Mouse (Mus musculus) spleen, adult 18-20 months (tissue): ENCODE data around the gene Itpr2.

Experiments used
- DNase-seq, 2 experiments: peaks; one replicate each; pipeline ENCODE4 v3.0.0; 2022; ENCODE audit warnings: mixed read lengths in 2 of 2

Itpr2 gene

DNA sequence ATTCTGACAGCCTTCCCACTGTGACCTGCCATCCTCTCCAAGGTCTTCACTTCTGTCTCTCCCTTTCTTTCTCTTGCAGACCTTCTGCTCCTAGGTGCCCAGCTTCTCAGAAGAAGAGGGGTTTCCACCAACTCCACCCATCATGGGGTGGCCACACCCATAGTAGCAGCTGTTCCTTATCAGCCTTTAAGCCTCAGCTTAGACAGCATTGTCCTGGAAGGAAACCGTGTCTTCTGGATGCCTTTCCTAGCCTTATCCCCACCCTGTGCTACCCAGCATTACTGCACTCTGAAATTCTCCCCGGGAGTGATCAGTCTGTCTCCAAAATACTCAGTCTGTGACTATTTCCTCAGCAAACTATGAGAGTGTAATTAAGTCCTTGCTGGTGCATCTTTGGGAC lies 245.6 kb downstream of the Itpr2 start:
- no peak for DNase-seq

DNA sequence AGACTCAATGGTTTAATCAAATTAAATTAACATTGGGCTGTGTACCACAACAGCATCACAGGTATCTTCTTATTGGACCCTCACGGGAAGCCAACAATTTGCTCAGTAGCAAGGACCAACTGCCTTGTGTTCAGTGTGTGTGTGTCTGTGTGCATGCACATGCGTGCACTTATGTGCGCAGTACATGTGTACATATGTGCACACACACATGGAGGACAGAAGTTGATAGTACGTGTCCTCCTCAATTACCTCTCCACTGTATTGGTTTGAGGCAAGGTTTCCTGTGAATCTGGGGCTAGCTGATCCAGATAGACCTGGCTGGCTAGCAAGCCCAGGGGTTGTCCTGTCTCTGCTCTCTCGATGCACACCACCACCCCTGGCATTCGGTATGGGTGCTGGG lies 246.4 kb downstream of the Itpr2 start:
- no peak for DNase-seq

DNA sequence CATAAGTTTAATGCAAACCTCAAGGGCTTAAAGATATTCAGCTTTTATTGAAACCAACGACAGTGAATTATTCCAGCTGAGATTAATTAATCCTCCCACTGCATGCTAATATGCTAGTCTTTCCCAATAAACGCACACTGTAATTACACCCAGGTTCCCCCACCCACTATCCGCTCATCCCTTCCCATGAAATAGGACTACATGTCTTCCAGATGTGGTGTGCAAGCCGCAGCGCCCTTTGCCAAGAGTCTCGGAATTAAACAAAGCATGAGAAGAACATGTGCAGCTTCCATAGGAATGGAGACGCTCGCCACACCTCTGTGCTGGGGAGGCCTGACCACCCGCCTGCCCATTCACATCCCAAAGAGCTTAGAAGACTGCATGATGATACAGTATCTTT lies 247.1 kb downstream of the Itpr2 start:
- DNase-seq: no peak

DNA sequence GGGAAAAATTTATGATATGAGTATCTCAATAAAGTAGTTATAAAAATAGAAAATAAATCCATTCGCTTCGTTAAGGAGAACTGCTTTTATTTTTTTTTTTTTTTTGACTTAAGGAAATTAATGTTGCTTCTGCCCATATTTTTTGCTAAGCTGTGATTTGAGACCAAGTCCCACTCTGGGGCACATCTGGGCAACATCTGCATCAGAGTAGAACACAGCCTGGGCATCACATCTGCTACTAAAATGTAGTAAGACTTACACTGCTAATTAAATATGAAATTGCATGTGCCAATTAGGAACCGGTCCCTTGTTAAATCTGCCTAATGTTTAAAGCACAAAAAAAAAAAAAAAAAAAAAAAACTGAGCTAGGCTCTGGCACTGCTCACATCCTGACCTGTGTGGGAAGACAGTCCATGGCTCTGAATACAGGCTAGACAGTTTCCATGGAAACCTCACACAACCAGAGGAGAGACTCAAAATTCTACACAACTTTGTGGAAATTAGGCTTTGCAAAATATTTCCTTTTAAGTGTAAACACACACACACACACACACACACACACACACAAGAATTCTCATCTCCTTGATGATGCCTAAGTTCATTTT lies 247.7 kb downstream of the Itpr2 start:
- DNase-seq: no peak

DNA sequence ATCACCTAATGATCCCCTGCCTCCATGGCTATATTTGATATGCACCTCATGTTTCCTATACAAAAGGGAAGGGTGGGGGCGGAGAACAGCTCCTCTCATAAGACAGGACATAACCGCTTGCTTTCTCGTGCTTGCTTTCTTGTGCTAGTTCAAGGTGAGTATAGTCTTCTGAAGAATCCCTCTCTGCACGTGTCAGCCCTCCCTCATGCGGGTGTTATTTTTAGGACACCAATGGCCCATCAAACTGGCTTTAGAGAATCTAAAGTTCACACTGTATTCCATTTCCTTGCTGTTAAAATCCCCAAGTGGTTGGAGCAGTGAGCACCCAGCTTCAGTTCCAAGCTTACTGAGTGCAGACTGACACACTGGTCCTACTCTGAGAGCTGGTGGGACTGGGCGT lies 252.9 kb downstream of the Itpr2 start:
- no peak for DNase-seq

DNA sequence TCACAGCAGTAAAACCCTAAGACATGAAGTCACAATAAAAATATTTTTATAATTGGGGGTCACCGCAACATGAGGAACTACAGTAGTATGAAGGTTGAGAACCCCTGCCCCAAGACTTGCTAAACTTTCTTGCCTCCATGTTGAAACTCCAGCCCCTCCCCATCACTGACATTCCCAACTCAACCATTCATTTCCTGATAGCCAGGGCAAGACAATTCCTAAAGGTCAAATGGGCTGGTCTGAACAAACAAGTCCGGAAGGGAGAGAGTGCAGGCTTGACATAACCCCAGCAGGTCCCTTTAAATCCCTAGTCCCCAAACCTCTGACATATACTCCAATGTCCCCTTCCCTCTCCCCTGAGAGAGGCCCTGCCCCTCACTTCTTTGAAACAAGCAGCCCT lies 253.7 kb downstream of the Itpr2 start:
- no peak for DNase-seq

DNA sequence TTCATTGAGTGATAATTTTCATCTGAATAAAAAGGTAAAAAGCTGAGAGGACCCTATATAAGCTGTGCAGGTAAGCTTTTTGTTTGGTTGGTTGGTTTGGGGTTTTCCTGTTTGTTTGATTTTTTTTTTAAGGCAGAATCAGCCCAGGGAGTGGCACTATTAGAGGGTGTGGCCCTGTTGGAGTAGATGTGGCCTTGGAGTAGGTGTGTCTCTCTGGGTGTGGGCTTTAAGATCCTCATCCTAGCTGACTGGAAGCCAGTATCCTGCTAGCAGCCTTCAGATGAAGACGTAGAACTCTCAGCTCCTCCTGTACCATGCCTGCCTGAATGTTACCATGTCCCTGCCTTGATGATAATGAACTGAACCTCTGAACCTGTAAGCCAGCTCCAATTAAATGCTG lies 254.1 kb downstream of the Itpr2 start:
- DNase-seq: no peak

DNA sequence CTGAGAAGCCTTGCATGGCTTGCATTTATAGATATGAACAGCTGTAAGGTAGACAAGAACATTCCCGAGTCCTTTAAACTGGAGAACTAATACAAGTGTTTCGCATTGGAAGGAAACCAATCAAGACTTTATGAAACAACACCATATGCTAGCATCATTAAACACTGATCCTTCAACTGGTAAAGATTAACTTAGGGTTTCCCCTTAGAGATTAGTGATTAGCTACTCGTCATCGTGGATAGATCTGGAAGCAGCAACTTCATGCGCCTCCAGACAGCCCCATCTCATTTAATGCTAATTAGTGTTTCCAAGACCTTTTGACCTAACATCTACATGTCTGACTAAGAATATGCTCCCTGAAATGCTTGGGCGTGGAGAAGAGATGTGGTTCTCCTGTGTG lies 255.7 kb downstream of the Itpr2 start:
- no peak for DNase-seq

DNA sequence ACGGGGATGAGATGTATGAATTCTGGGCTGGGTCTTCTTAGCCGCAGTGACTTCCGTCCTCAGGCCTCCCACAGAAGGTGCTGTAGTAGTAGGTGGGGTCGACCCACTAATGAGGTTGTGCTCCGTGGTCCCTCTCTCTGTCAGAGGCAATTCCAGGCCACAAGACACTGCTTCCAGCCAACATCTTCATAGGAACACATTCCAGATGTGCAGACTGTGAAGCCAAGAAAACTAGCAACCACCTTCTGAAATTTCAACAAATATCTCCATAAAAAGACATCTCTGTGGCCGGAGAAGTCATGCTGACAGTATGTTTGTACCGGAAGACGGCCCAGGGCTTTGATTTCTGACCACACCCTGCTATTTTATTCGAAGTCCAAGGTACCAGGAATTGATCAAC lies 256.1 kb downstream of the Itpr2 start:
- no peak for DNase-seq

DNA sequence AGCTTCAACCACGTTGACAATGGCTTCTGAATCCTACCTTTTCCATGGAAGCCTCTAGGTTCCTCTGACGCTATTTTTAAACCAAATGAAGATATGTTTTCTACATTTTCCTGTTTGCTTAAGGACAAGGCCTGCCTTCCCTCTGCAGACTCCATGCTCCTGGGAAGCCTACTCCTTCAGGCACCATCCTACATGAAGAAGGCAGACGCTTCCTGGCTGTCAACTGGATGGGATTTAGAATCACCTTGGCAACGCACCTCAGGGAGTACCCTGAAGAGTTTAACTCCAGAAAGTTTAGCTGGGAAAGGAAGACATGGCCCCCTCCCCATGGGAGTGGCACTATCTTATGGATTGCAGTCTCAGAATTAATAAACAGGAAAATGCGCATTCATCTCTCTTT lies 259.0 kb downstream of the Itpr2 start:
- no peak for DNase-seq

DNA sequence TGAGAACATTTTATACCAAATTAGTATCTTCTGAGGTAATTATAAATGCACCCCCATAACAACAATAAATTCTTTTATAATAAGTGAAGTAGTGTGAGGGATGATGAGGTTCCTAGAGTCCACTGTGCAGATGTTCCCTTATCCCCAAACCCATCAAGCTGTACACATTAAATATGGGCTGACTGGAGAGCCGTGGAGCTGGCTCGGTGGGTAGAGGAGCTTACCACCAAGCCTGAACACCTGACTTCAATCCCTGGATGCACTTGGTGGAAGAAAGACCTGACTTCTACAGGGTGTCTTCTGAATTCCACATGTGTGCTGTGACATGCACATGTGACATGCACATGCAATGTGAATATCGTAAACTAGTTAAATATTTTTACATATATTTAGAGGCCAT lies 260.7 kb downstream of the Itpr2 start:
- no peak for DNase-seq

DNA sequence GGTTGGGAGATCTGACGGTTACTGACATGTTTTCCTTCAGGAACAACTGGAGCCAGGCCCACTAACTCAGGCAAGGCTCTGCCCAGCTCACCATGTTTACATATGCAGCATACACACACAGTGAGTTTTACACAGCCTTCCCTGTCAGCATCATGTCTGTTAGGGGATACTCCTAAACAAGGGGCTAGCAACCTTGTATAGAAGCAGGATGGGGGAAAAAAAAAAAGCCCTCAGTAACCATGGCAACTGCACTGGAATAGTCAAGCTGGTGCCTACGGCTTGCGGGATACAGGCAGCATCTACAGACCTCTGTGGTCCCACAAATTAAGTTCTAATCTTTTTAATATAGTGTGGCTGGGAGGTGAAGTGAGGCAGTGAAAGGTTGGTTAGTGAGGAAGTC lies 266.9 kb downstream of the Itpr2 start:
- no peak for DNase-seq

DNA sequence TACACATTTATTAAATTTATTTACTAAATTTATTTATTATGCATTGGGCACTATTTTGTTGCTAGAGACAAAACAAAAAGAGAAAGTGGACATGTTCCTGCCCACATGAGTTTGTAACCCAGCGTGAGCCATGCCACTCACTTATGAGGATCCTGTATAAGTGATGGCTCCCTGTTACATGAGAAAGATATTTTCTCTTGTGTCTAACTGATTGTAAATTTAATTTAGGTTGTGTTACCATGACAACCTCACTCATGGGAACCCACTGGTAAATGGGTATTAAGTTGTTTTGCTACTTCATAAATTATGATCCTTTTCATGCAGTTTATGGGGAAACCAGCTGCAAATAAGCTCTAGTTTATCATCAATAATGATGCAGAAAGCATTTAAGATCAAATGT lies 267.6 kb downstream of the Itpr2 start:
- no peak for DNase-seq

DNA sequence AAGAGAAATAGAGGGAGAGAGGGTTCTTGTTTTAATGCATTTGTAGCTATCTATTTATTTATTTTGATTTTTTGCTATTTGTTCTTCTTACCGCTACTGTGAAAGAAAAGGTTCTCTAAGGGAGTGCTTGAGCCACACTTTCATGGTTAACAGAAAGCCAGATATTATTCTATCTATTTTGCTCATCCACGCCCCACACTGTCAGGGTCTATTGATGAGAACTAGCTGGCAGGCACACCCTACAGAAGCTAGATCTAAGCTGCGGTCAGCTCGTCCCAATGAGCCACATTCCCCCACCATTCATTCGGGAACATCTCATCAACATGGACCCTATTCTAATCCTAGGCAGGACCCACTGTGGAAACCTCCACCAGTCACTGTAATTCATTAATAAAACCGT lies 271.1 kb downstream of the Itpr2 start:
- DNase-seq: no peak

DNA sequence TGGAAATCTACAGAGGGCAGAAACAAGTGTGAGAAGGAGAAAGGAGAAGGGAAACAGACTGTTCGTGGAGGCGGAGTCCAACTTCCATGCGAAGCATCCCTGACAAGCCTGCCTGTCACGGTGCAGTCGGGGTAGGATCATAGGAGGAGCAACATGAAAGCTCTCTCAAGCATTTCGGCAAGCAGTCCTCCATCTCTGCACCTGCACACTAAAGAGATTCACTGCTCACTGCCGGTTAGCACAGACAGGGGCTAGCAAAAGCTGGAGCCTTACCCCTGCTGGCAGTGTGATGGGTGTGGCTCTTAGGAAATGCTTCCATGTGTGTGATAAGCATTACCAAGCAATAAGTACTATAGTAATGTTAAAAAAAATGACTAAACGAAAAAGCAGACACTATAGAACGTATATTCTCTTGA lies 271.6 kb downstream of the Itpr2 start:
- no peak for DNase-seq

DNA sequence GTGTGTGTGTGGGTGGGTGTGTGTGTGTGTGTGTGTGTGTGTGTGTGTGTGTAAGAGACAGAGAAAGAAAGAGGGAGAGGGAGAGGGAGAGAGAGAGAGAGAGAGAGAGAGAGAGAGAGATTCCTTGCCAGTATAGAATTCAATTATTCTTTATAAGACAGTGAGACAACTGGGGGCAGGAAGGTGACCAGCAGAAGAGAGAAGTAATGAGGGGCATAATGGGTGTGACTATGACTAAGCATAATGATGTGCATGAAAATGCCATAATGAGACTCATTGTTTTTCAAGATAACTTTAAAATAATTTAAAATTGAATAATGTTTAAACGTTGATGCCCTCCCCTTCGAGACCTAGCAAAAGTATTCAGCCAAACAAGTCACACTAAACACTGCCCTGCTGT lies 272.1 kb downstream of the Itpr2 start:
- DNase-seq: no peak

DNA sequence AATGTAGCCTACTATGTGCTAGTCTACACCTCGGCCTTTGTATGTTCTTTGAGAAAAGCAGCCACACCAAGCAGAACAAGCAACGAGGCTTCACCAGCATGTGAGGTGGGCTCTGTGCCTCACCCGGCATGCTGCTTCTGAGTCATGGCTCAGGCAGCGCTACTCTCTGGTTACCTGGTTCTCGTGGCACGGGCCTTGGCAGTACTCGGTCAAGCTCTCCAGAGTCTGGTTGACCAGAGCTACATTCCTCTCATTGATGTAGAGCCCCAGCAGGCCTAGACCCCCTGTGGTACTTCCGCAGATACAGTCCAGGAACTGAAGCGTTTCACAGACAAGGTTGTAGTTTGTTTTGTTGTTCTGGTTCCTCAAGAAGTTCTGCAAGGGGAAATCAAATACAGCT lies 272.5 kb downstream of the Itpr2 start:
- no peak for DNase-seq

DNA sequence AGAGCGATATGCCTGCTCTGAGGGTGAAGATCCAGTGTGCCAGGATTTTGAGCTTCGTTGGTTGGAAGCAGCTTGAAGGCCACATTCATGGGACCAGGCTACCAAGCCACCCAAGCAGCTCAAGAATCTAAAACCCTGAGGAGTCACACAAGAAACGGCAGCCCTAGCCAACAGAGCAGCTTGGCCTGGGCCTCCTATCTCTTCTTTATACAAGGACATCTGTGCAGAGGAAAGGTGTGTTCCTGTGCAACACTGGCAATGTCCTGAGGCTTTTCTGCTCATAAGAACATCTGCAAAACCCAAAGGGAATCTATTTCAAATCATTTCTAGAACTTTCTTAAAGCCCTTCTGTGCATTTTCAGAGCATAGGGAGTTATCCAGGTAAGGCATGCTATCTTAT lies 274.0 kb downstream of the Itpr2 start:
- no peak for DNase-seq

DNA sequence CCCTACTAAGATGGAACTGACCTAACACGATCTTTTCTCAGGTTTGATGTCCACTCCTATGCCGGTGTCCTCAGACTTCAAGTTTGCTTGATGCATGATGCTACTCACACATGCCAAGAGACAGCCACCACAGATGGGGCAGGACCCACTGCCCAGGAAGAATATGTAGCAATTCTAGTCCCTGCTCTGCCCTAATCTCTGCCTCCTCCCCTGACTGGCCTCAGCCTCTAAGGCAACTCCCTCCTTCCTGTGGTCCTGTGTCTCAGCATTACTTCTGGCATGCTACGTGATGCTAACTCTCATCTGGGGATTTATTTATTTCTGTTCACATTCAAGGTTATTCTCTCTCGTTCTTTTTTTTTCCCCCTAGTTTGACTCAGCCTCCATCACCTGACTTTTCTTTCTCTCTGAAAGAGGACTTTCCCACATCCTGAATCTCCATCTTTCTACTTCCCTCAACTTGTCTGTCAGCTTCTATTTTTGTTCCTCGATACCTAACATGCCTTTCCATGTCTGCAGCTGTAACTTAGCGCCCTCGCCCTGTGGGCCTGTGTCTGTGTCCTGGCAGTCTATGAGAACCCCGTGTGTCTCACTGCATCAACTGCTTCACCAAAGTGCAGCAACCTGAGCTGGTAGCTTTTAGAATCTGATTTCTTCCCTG lies 279.5 kb downstream of the Itpr2 start:
- no peak for DNase-seq

DNA sequence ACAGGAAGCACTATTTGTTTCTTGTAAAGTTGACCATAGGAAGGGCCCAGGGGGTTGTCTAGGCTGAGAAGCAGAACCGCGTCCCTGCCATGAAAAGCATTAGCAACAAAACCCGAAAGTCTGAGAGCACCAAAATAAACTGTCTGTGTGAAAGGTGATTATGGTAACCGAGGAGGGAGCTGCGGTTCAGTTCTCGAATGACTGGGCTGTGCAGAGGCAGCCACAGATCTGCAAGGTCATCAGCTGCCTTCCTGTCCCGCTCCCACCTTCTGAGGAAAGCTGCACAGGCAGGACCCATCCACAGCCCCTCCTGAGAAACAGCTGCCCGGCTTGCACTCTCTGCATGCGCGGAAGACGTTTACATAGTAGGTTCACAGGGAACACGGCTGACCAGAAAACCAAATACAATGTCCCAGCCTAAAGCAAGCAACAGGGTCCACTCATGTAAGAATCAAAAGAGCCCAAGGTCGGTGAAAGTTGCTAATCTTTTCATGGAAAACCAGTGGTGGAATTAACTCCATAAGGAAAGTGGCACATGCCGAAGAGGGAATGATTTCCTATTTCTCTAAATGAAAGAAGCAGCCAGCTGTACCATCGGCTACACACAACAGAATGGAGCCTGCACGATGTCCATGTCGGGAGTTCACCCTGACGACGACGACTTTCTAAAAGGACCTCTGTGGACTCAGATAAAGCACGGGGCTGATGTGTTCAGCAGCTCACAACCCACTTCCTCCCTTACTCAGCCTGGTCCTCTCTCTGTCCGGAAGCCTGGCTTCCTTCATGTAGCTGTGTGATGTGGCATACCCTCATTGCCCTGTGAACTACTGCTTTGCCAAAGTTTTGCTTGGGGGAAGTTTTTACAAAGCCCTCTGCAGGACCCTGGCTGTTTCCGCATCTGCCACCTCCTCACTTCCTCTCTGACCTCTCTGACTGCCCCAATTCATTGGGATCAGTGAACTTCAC lies 280.4 kb downstream of the Itpr2 start:
- DNase-seq: peak; percentile 45 to 48

DNA sequence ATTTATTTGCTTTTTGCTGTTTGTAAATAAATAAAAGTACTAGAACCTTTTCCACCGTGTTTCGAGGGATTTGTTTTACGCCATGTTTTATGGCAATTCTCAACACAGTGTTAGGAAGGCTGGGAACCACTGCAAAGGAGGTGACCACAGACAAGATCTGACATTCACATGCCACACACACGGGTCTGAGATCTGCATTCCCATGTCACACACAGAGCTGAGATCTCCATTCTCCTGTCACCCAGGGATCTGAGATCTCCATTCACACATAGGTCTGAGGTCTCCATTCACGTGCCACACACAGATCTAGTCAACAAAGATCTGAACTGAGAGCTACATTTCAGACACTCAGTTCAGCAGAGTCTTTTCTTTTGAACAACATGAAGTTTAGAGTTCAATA lies 282.0 kb downstream of the Itpr2 start:
- DNase-seq: no peak

DNA sequence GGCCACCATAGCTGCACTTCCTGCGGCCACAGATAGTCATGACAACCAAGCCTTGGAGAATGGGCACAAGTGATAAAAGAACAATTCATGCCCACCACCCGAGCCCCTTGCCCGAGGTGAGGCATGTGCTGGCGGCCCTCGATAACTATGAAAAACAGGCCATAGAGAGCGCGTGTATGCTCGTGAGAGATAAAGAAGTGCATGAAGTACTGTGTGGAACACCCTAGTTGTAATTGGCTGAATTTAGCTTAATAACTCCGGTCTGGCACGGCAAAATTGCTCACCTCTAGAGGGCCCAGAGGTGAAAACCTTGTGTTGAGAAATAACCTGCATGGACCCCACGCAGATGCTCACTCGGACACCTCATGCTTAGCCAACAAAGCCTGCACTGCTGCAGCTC lies 282.5 kb downstream of the Itpr2 start:
- no peak for DNase-seq

DNA sequence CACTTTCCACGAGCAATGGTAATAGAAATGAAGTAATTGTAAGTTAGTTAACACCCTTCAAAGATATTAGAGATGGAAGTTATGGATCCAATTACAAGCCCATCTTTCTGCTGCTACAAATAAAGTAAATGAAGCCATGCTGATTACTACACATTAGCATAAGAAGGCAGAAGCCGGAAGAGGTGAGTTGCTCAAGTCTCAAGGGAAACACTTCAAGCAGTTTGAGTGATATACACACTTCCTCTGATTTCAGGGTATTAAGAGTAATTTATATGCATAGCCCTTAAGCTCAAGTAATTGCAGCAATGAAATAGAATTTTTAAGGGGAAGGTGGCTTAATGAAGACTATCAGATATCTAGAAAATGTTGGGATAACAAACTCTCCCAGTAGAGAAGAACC lies 286.7 kb downstream of the Itpr2 start:
- no peak for DNase-seq

DNA sequence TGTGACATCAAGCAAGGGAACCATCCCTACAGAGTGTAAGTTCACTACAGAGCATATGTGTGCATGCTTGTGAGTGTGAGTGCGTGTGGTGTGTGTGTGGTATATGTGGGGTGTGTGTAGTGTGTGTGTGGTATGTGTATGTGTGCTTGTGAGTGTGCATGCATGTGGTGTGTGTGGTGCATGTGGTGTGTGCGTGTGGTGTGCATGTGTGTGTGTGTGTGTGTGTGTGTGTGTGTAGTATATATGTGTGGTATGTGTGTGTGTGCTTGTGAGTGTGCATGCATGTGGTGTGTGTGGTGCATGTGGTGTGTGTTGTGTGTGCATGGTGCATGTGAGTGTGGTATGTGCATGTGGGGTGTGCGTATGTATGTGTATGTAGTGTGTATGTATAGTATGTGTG lies 289.7 kb downstream of the Itpr2 start:
- no peak for DNase-seq
